Mouse (Mus musculus): Measurements from ENCODE around the gene Siae.

Gene Siae

GRCm38 (mm10) chr9:37554838-37555748 lies at the start of gene Siae:
Gene Siae, plus strand, starts transcription at chr9:37555698.
- DNase-seq (ENCODE audit: low read depth): no peak

DNA sequence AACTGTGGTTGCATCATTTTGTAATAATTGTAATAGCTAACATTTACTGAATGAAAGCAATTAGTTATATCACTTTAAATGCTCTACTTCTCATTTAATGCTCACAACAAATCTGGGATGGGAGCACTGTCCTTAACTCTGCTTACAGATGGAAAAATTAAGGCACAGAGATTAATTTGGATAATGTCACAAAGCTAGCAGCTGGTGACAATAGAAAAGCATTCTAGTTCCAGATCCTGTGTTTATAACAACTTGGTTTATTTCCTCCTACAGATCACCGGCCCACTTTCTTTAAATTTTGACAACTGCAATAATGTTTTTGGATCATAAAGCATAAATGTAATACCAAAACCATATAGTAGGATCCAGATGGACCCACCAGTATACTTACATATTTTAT lies 49.5 kb upstream of the Siae start:
- no peak for DNase-seq (ENCODE audit: low read depth)

DNA sequence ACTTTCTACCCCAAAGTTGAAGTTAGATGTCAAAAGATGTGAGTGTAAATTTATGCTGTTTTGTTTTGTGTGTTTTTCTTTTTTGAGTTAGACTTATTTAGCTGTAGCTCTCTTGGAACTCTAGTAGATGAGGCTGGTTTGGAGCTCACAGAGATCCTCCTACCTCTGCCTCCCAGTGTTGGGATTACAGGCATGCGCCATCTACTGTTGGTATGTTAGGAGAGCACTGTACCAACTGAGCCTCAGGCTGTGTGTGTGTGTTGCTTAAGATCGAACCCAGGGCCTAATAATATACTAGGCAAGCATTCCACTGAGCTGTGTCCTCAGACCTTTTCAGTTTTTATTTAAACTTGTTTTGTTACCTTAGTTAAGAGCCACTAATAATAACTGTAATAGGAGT lies 43.4 kb upstream of the Siae start:
- no peak for DNase-seq (ENCODE audit: low read depth)

DNA sequence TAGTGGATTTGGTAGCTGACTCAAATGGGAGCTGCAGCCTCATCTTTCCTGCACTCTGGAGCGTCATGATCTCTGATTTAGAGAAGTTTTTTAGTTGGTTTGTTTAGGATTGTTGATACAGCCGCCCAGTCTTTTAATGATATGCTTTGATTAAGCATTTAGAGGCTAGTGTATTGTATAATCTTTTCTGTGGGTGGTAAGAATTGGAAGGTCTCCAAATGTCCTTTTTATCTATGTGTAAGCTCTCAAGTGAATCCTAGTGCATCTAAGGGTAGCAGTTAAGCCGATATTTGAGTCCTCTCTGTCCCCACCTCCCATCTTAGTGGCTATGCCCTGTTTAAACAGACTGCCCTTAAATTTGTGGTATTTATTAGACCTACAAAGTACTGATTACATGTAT lies 41.0 kb upstream of the Siae start:
- no peak for DNase-seq (ENCODE audit: low read depth)

DNA sequence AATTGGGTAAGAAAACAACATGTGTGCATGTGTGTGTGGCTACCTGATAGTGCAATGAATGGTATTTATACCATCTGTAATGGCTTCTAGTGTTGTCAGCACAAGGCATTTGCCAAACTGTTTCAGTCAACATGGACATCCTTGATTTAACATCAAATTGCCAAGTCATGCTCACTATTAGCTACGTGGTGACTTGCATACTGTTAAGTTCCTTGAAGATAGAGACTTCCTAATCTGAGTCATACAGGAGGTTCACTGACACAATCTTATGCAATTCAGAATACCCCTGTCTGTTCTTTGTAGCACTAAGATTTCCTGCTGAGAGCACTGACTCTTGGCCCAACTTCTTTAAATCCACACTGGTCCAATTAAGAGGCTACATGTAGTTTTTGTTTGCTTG lies 38.0 kb upstream of the Siae start:
- DNase-seq (ENCODE audit: low read depth): peak; percentile 63

GRCm38 (mm10) chr9:37518991-37519390 lies 36.5 kb upstream of the Siae start:
- DNase-seq (ENCODE audit: low read depth): no peak

DNA sequence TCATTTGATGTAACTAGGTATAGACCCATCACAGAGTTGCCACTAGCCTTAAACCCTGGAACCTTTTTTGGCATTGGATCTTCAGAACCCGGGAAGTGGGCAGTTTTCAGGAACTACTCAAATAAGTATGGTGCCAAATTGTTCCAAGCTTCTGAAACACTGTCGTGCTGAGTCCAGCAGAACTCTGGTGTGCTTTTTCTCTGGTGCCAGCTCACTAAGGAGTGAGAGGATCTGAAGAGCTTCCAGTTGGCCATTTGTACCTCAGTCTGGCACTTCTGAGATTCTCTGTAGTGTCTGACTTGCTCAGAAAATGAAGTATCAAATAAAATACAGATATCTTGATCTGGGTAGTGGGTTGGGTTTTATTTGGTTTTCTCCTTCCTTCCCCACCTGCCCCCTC lies 35.5 kb upstream of the Siae start:
- DNase-seq (ENCODE audit: low read depth): no peak

DNA sequence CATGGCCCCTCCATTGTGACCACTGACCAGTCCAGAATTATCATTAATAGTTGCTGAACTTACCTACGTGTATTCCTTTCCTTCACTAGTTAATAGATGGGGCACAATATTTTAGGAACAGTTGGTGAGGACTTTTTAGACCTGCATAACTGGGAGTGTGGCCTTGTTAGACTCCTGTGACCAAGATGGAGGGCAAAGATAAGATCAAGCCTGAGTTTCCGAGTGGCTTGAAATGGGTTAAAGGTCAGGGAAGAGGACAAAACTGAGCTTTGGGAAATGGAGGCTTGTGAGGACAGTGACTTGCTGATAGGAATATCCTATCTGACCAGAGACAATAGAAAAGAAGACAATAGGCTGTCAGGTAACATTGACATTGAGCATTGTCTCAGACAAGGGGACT lies 30.0 kb upstream of the Siae start:
- DNase-seq (ENCODE audit: low read depth): no peak

DNA sequence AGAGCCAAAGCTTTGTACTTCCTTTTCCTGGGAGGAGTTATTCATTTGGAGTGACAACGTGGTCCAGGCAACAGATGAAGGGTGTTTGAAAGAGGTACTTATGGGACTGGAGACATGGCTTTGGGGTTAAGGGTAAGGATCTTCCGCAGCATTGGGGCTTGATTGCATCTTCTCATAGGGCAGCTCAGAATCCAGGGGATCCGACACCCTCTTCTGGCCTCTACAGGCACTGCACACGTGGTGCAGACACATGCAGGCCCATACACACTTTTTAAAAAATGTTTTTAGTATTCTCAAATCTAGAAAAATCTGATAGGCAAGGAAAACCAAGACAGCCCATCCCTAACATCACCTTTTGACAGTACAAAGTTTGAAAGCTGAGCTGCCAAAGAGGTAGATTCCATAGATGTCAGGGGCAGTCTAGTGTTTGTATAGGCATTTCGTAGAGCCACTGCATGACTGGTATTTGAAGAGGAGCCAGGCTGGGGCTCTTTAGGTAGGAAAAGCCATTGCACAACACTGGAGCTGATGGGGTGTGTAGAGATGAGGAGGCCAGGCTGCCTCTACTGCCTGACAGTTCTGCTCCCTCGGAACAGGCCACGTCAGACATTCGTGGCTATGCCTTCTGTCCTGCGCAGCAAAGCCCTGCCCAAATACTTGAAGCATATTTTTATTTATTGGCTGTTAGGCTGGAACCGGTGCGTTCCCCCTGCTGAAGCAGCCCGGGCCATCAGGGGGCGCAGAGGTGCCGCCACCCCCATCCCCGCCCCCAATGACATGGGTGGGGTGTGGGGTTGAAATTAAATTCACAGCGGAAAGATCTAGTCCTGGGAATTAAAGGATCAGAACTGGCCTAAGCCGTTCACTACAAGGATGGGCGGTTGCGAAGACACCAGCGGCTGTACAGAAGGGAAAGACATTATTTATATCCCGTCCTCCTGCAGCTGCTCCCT lies 28.8 kb upstream of the Siae start:
- no peak for DNase-seq (ENCODE audit: low read depth)

- no peak for DNase-seq (ENCODE audit: low read depth)
Measured at GRCm38 (mm10) chr9:37527396-37528224, 27.9 kb upstream of the Siae start, which contains the start of gene Esam. Gene Esam, plus strand, starts transcription at chr9:37528078.

DNA sequence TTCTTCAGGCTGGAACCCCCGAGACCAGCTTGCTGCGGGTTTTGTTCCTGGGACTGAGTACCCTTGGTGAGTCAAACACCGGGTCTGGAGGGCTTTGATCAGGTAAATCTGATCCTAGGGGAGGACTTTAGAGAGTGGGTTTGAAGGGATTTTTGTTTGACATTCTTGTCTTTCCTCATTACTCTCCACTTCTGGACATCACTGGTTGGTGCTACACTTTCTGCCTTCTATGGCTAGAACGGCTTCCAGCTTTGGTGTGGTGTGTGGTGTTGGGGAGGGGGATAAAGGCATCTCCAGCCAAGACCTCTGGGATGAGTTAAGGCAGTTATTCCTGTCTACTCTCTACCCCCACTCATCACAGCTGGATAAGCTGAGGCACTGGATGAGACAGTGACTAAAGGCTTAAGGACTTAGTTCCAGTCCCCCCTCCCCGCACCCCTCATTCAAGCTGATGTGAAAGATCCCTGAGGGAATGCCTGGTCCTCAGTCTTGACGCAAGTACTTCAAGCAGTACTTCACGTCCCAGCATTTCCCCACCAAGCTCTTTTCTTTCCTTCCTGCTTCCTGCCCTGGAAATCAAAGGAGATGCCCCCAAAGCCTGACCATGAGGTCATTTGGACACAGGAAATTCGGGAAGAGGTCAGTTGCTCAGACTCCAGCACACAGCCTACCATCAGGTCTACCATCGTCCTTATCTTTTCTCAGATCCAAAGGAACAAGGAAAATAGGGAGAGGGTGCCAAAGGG lies 27.1 kb upstream of the Siae start:
- no peak for DNase-seq (ENCODE audit: low read depth)

GRCm38 (mm10) chr9:37530031-37530887 lies 25.2 kb upstream of the Siae start:
- DNase-seq (ENCODE audit: low read depth): no peak

- DNase-seq (ENCODE audit: low read depth): no peak
Measured at GRCm38 (mm10) chr9:37530888-37531705, 24.4 kb upstream of the Siae start.

- DNase-seq (ENCODE audit: low read depth): no peak
Measured at GRCm38 (mm10) chr9:37536851-37537250, 18.6 kb upstream of the Siae start.

DNA sequence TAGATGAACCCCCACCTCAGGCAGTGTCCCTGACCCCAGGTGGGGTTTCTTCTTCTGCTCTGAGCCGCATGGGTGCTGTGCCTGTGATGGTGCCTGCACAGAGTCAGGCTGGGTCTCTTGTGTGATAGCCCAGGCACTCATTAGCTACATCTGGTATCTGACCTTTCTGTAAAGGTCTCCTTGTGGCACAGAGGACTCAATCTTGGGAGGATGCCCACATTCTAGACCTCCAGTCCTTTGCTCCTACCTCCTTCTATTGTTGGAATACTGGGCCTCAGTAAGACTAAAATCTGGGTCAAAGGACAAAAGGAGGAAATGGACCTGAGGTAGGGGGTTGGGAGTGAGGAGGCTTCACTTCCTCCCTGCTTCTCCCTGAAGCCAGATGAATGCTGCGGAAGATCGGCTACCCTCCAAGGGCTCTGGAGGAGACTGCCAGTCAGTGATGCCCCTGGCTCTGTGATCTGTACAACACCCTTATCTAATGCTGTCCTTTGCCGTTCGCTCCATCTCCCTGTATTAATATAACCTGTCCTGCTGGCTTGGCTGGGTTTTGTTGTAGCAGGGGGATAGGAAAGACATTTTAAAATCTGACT lies 17.7 kb upstream of the Siae start:
- no peak for DNase-seq (ENCODE audit: low read depth)

DNA sequence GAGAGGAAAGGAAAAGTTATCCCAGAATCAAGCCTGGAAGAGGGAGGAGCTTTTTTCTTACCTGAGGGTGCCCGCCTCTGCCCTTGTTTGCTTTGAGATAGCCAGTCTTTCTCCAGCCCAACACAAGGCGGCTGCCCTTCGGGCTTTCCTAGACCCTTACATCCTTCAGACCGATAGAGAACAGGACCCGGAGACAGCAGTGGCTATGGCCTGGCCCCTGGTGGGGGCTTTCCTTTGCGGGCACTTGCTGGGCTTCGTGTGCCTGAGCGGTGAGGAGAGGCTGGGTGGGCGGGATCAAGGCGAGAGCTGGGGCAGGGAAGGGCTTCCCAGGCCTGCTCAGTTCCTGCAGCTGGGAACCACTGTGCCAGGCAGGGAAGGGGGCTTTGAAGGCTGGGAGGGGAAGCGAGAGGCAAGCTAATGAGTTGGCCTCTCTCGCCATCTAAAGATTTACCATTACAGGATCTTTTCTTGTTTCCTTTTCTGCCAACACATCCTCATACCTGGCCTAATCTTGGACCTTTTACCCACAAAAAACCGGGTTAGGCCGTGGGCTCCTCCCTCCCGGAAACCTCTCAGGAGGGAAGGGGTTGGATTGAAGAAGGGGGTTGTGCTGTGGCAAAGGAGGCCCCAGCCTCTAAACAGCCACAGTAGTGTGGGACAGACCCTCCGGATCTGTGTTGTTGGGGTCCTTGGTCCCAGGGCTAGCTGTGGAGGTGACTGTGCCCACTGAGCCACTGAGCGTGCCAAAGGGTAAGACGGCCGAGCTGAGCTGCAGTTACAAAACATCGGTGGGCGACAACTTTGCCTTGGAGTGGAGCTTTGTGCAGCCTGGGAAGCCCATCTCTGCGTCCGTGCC lies 16.1 kb upstream of the Siae start, which contains the start of gene Vsig2:
TSS of gene Vsig2 (plus strand) at position 86 of the 856 bp plus-strand sequence.
- DNase-seq (ENCODE audit: low read depth): no peak

- no peak for DNase-seq (ENCODE audit: low read depth)
Measured at GRCm38 (mm10) chr9:37540226-37540625, 15.3 kb upstream of the Siae start.
